27 mouse cellular contexts compared by ENCODE assay signal in the genomic region with DNA sequence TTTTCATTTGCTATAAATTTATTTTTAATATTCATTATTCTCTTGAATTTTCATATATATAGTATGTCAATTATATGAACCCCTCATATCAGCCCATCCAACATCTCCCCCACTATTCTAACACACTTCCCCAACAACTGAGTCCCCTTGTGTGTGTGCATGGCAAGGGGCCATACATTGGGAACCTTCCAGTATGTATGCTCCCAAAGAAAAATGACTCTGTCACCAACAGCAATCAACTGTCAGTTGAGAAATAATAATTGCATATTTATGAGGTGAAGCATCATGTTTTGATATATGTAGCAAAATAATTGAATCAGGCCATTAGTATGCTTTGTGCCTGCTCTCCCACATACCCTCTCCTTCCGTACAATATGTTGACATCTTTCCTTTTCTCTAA.
"Had no signal": no experiment of that assay in that cellular context is flagged by ENCODE, and none has a peak within 500 bp of the region (broad histone marks: within the 10 kb centered on the region; RNA-seq: fewer than 3 reads in every experiment).

No protein-coding gene starts in this region.

- H3K4me3 ChIP-seq: embryonic facial prominence, embryonic 10.5 days; embryonic facial prominence, embryonic 12.5 days; embryonic facial prominence, embryonic 13.5 days; embryonic facial prominence, embryonic 15.5 days; erythroblast, embryonic 14.5 days; forebrain, embryonic 10.5 days; forebrain, embryonic 13.5 days; gastrocnemius, adult 2 months; heart, adult 2 months; heart, embryonic 10.5 days had no signal

- DNase-seq: cerebellum, adult 8-10 months; cerebellum, adult 9-10 months; cerebellum, adult 9-11 months; cerebellum, postnatal 10 days; cerebellum, postnatal 14 days; cerebellum, postnatal 25 days; cerebellum, postnatal 36 days; embryo, embryonic 11 days; forebrain, postnatal 0 days; gastrocnemius, adult 2 months; gastrocnemius, postnatal 10 days; gastrocnemius, postnatal 14 days; gastrocnemius, postnatal 25 days; gastrocnemius, postnatal 36 days; heart, adult 11 months; heart, adult 18-20 months; heart, adult 2 months had no signal

- H3K27me3 ChIP-seq: embryonic facial prominence, embryonic 12.5 days; embryonic facial prominence, embryonic 13.5 days; embryonic facial prominence, embryonic 15.5 days; forebrain, embryonic 13.5 days had no signal

- H3K4me2 ChIP-seq: embryonic facial prominence, embryonic 12.5 days; embryonic facial prominence, embryonic 13.5 days; embryonic facial prominence, embryonic 15.5 days; forebrain, embryonic 13.5 days; heart, embryonic 11.5 days had no signal

- H3K4me1 ChIP-seq: embryonic facial prominence, embryonic 10.5 days; embryonic facial prominence, embryonic 12.5 days; embryonic facial prominence, embryonic 13.5 days; embryonic facial prominence, embryonic 15.5 days; forebrain, embryonic 10.5 days; forebrain, embryonic 13.5 days; heart, embryonic 10.5 days had no signal

- H3K36me3 ChIP-seq: embryonic facial prominence, embryonic 10.5 days; embryonic facial prominence, embryonic 12.5 days; embryonic facial prominence, embryonic 13.5 days; embryonic facial prominence, embryonic 15.5 days; forebrain, embryonic 10.5 days; heart, embryonic 10.5 days had no signal

- H3K9me3 ChIP-seq: embryonic facial prominence, embryonic 10.5 days; embryonic facial prominence, embryonic 12.5 days; embryonic facial prominence, embryonic 13.5 days; embryonic facial prominence, embryonic 15.5 days; forebrain, embryonic 10.5 days; forebrain, embryonic 13.5 days; heart, embryonic 10.5 days had no signal

- ATAC-seq: forebrain, embryonic 13.5 days; forebrain, embryonic 16.5 days; forebrain, postnatal 0 days had no signal

- H3K9ac ChIP-seq: embryonic facial prominence, embryonic 12.5 days; embryonic facial prominence, embryonic 13.5 days; embryonic facial prominence, embryonic 15.5 days; forebrain, embryonic 13.5 days; forebrain, postnatal 0 days had no signal

- H3K27ac ChIP-seq: embryonic facial prominence, embryonic 10.5 days; embryonic facial prominence, embryonic 12.5 days; embryonic facial prominence, embryonic 13.5 days; embryonic facial prominence, embryonic 15.5 days; forebrain, embryonic 10.5 days; forebrain, embryonic 13.5 days; gastrocnemius, adult 2 months; heart, adult 2 months; heart, embryonic 10.5 days had no signal
